Mouse (Mus musculus) cerebellum, adult 2 months (tissue): ENCODE data around the gene Ankrd1.

Experiments used
- CTCF ChIP-seq: fragments of 200-500 bp; IDR thresholded peaks from 2 replicates; pipeline ENCODE4 v1.5.1; 2011; ENCODE audit warnings: low read depth, mild to moderate bottlenecking, control low read depth, low read length, moderate library complexity, borderline replicate concordance; ENCODE audit not compliant: insufficient read depth
- POLR2A ChIP-seq: fragments of 200-500 bp; IDR thresholded peaks from 2 replicates; pipeline ENCODE4 v1.6.1; 2011; ENCODE audit warnings: low read length, control low read depth, borderline replicate concordance; ENCODE audit not compliant: insufficient read depth

DNA sequence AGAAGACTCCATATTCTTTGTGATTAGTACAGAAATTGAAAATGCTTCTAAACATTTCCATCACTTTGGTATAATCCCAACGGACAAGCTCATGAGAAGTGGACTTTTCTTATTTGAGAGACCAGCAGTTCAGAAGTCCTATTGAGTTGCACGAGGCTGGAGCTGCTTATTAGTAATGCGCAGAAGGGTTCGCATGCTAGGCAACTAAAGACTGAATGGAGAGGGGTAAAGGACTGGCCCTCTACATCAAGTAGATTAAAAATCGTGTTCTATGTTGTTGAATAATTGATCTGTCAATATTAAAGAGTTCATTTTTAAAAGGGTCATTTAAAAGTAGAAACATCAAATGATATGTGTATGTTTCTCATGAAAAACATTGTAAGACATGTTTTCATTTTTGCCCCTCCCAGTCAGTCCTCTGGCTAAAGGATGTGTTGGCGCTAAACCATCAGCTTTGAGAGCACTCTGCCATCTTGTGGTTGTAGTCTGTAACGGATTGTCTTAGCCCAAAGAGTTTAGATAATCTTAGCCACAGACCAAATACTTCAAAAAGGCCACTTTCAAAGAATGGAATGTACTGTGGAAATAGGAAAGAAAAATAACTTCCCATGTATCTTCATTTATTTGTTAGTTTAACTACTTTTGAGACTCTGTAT is 37.2 kb downstream of the Ankrd1 start:
- TF ChIP-seq CTCF (peak; percentile 65), POLR2A (no peak)
